ENCODE assay signal across 8 mouse cellular contexts in genomic region chr6:116007561-116008173, GRCm38 (mm10). TPM values are rescaled to one million over a fixed set of nuclear protein-coding genes. Genes with fewer than 3 reads are reported as not detected.
DNase-seq lines count a peak whose midpoint lies in the region; ATAC-seq and TF ChIP-seq lines count a peak whose summit lies in the region.

No protein-coding gene starts in this region.

- no peak overlapping the region for H3K9ac ChIP-seq in hindbrain, postnatal 0 days (replicated peaks; ENCODE audit: low read length)
- H3K9ac ChIP-seq in liver, embryonic 11.5 days (ENCODE audit: low read depth, low read length): no peak overlapping the region
- no peak overlapping the region for H3K9ac ChIP-seq in neural tube, embryonic 12.5 days

- no peak overlapping the region for H3K4me3 ChIP-seq in hindbrain, postnatal 0 days (ENCODE audit: low read length)
- H3K4me3 ChIP-seq in liver, embryonic 11.5 days (ENCODE audit: low read depth, low read length): no peak overlapping the region
- H3K4me3 ChIP-seq in neural tube, embryonic 12.5 days: no peak overlapping the region

- no peaks in the 10 kb centered on the region for H3K36me3 ChIP-seq in hindbrain, postnatal 0 days (ENCODE audit: insufficient read depth, low read length)
- H3K36me3 ChIP-seq in liver, embryonic 11.5 days (ENCODE audit: control insufficient read depth, insufficient read depth, low read length): no peaks in the 10 kb centered on the region
- no peaks in the 10 kb centered on the region for H3K36me3 ChIP-seq in neural tube, embryonic 12.5 days

- H3K4me2 ChIP-seq in hindbrain, postnatal 0 days (ENCODE audit: low read depth, low read length): no peak overlapping the region
- H3K4me2 ChIP-seq in liver, embryonic 11.5 days: no peak overlapping the region; the same call in 1 of the 2 replicates
- no peak overlapping the region for H3K4me2 ChIP-seq in neural tube, embryonic 12.5 days (replicated peaks)

- peak; percentile 57; the same call in 1 of the 2 replicates for ATAC-seq in hindbrain, postnatal 0 days
- peak; percentile 12; the same call in 1 of the 2 replicates for ATAC-seq in liver, embryonic 11.5 days (replicated peaks; ENCODE audit: low FRiP score)
- peak; percentile 44; the same call in 1 of the 2 replicates for ATAC-seq in neural tube, embryonic 12.5 days (ENCODE audit: low FRiP score, low read depth)

- TF ChIP-seq CTCF in hindbrain, postnatal 0 days (IDR thresholded peaks at IDR 0.05; ENCODE audit: low read depth): peak; percentile 83

- peak; percentile 71 for DNase-seq in 416B (ENCODE audit: low read depth)
- peak; percentile 77 for DNase-seq in ES-CJ7 (ENCODE audit: low read depth, low spot score)
- DNase-seq in cerebellum, adult 18-20 months: peak; percentile 73 to 82
- peak; percentile 67 for DNase-seq in forelimb bud, embryonic 11.5 days (ENCODE audit: low read depth, low spot score)
- peak; percentile 77 for DNase-seq in hindbrain, postnatal 0 days (ENCODE audit: low spot score)
- DNase-seq in liver, embryonic 11.5 days (ENCODE audit: low spot score): peak; percentile 76
- peak; percentile 73 for DNase-seq in thymus, postnatal 36 days

- no peaks in the 10 kb centered on the region for H3K27me3 ChIP-seq in hindbrain, postnatal 0 days (ENCODE audit: insufficient read depth, low read length)
- no peaks in the 10 kb centered on the region for H3K27me3 ChIP-seq in liver, embryonic 11.5 days (replicated peaks; ENCODE audit: control insufficient read depth, insufficient read depth, low read length)
- 0 out of 2 replicates have a peak, but pooled peaks cover 3% of the 10 kb centered on the region for H3K27me3 ChIP-seq in neural tube, embryonic 12.5 days (replicated peaks)

- H3K27ac ChIP-seq in hindbrain, postnatal 0 days: no peak overlapping the region
- H3K27ac ChIP-seq in liver, embryonic 11.5 days (ENCODE audit: low read depth, low read length): no peak overlapping the region
- no peak overlapping the region for H3K27ac ChIP-seq in neural tube, embryonic 12.5 days

- no peaks in the 10 kb centered on the region for H3K9me3 ChIP-seq in hindbrain, postnatal 0 days (ENCODE audit: low read length)
- H3K9me3 ChIP-seq in liver, embryonic 11.5 days (ENCODE audit: control insufficient read depth, low read length): no peaks in the 10 kb centered on the region
- no peaks in the 10 kb centered on the region for H3K9me3 ChIP-seq in neural tube, embryonic 12.5 days

- H3K4me1 ChIP-seq in hindbrain, postnatal 0 days (ENCODE audit: insufficient read depth, low read length): no peaks in the 10 kb centered on the region
- H3K4me1 ChIP-seq in liver, embryonic 11.5 days (replicated peaks; ENCODE audit: control insufficient read depth, insufficient read depth, low read length): peaks cover 30% of the 10 kb centered on the region
- H3K4me1 ChIP-seq in neural tube, embryonic 12.5 days: no peaks in the 10 kb centered on the region; the same call in 1 of the 2 replicates

- WGBS in hindbrain, postnatal 0 days: 29% methylated on average over 9 of the region's 9 CpGs
- WGBS in liver, embryonic 11.5 days: 16% methylated on average over 9 of the region's 9 CpGs
- 29% methylated on average over 9 of the region's 9 CpGs for WGBS in neural tube, embryonic 12.5 days

RNA-seq across cellular contexts. Expression of gene Plxnd1, which starts 12.9 kb away (rescaled TPM):
- 31.2 and 36.1 TPM in 2 replicates for total RNA-seq in hindbrain, postnatal 0 days (2014; rRNA removed)
- 6.1 and 8.2 TPM in 2 replicates for polyA plus RNA-seq in hindbrain, postnatal 0 days (2015; fragmentation: Nextera tagmentation; extraction: Ambion mirVana)
- polyA plus RNA-seq in liver, embryonic 11.5 days (2014; fragmentation: Nextera tagmentation; extraction: Ambion mirVana): 25.6 and 27.8 TPM in 2 replicates
- polyA plus RNA-seq in neural tube, embryonic 12.5 days (2016; fragmentation: Nextera tagmentation; extraction: Ambion mirVana): 20.0 and 28.0 TPM in 2 replicates
